Mouse (Mus musculus): ENCODE measurements around the gene Pla2g3. TPM values are rescaled to one million over a fixed set of nuclear protein-coding genes. Genes with fewer than 3 reads are reported as not detected.

The Pla2g3 gene
- polyA plus RNA-seq, 1 experiment from 2014 or later, result 1.1 TPM

Other genes starting within 250 kb of the Pla2g3 start
- 188 and 201 TPM in 2 replicates for gene Drg1, start 221.9 kb upstream of the Pla2g3 start, polyA plus RNA-seq (2015; fragmentation: Nextera tagmentation; extraction: Ambion mirVana)
- gene Patz1, start 199.4 kb upstream of the Pla2g3 start, polyA plus RNA-seq (2015; fragmentation: Nextera tagmentation; extraction: Ambion mirVana), result 43.4 and 46.3 TPM in 2 replicates
- gene Pik3ip1, start 157.9 kb upstream of the Pla2g3 start, polyA plus RNA-seq (2015; fragmentation: Nextera tagmentation; extraction: Ambion mirVana), result 13.9 and 15.8 TPM in 2 replicates
- 100 and 103 TPM in 2 replicates for gene Limk2, start 79.1 kb upstream of the Pla2g3 start, polyA plus RNA-seq (2015; fragmentation: Nextera tagmentation; extraction: Ambion mirVana)
- 35.6 and 37.6 TPM in 2 replicates for gene Rnf185, start 35.9 kb upstream of the Pla2g3 start, polyA plus RNA-seq (2015; fragmentation: Nextera tagmentation; extraction: Ambion mirVana)
- 1.7 and 1.9 TPM in 2 replicates for gene Inpp5j, start 16.5 kb downstream of the Pla2g3 start, polyA plus RNA-seq (2015; fragmentation: Nextera tagmentation; extraction: Ambion mirVana)
- 197 and 208 TPM in 2 replicates for gene Selenom, start 26.4 kb downstream of the Pla2g3 start, polyA plus RNA-seq (2015; fragmentation: Nextera tagmentation; extraction: Ambion mirVana)
- 89.2 and 93.7 TPM in 2 replicates for gene Smtn, start 52.3 kb downstream of the Pla2g3 start, polyA plus RNA-seq (2015; fragmentation: Nextera tagmentation; extraction: Ambion mirVana)
- gene Morc2a, start 160.9 kb downstream of the Pla2g3 start, polyA plus RNA-seq (2015; fragmentation: Nextera tagmentation; extraction: Ambion mirVana), result 26.8 and 27.9 TPM in 2 replicates